Mouse (Mus musculus) ES-Bruce4 (cell line): ENCODE results near the gene Slc45a1. TPM values are rescaled to one million over a fixed set of nuclear protein-coding genes. Genes with fewer than 3 reads are reported as not detected.

Source experiments
- H3K27ac ChIP-seq: 2 replicates; pipeline ENCODE4 v1.5.1; 2012; ENCODE audit warnings: low read length, inconsistent platforms; ENCODE audit not compliant: insufficient read depth
- H3K27me3 ChIP-seq: 2 replicates; pipeline ENCODE4 v1.6.1; 2012; ENCODE audit warnings: mild to moderate bottlenecking, low read length, inconsistent platforms; ENCODE audit not compliant: control insufficient read depth, poor library complexity, insufficient read depth, severe bottlenecking
- H3K36me3 ChIP-seq: 2 replicates; pipeline ENCODE4 v1.6.1; 2012; ENCODE audit warnings: inconsistent platforms, mild to moderate bottlenecking, low read length, moderate library complexity; ENCODE audit not compliant: control insufficient read depth, poor library complexity, insufficient read depth, severe bottlenecking
- H3K4me1 ChIP-seq: one replicate; pipeline ENCODE4 v1.8.1; 2011; ENCODE audit warnings: low read length; ENCODE audit not compliant: control insufficient read depth, insufficient read depth
- H3K4me3 ChIP-seq: 2 replicates; pipeline ENCODE4 v1.5.1; 2011; ENCODE audit warnings: low read depth, mild to moderate bottlenecking, low read length
- H3K9ac ChIP-seq: 2 replicates; pipeline ENCODE4 v1.6.1; 2012; ENCODE audit warnings: low read depth, mild to moderate bottlenecking, inconsistent platforms; ENCODE audit not compliant: poor library complexity, severe bottlenecking
- H3K9me3 ChIP-seq: replicated peaks from 2 replicates; pipeline ENCODE4 v1.6.1; 2012; ENCODE audit warnings: mild to moderate bottlenecking, low read length, inconsistent platforms; ENCODE audit not compliant: control insufficient read depth, poor library complexity, insufficient read depth, severe bottlenecking
- CTCF ChIP-seq: IDR thresholded peaks from one replicate; pipeline ENCODE4 v1.8.1; 2011; ENCODE audit warnings: low read depth, low read length
- EP300 ChIP-seq: IDR thresholded peaks from 2 replicates; pipeline ENCODE4 v1.6.1; 2011; ENCODE audit warnings: low read depth, low read length; ENCODE audit not compliant: insufficient read depth
- POLR2A ChIP-seq: IDR thresholded peaks from one replicate; pipeline ENCODE4 v1.8.1; 2011; ENCODE audit warnings: low read length; ENCODE audit not compliant: insufficient read depth
- polyA plus RNA-seq: library from polyadenylated mRNA; stranded (reverse); fragments of >200 nt; gene quantifications from 2 replicates; pipeline ENCODE4 v1.2.4, GENCODE M21; 2011; ENCODE audit warnings: low read depth; ENCODE audit not compliant: missing spikeins, insufficient read depth, insufficient read length

The Slc45a1 gene
- polyA plus RNA-seq, 1 experiment = 0.90 TPM

- no peak overlapping the region for H3K9ac ChIP-seq
- H3K4me3 ChIP-seq = no peak overlapping the region
- no peaks in the 10 kb centered on the region for H3K9me3 ChIP-seq
- peaks cover 24% of the 10 kb centered on the region for H3K36me3 ChIP-seq
- no peak for TF ChIP-seq CTCF
- no peak for TF ChIP-seq POLR2A
- no peak for TF ChIP-seq EP300
- H3K4me1 ChIP-seq = no peaks in the 10 kb centered on the region
- H3K27me3 ChIP-seq = no peaks in the 10 kb centered on the region
- no peak overlapping the region for H3K27ac ChIP-seq
These were observed 35.9 kb downstream of the Slc45a1 start for GRCm38 (mm10) chr4:150616029-150616420.

DNA sequence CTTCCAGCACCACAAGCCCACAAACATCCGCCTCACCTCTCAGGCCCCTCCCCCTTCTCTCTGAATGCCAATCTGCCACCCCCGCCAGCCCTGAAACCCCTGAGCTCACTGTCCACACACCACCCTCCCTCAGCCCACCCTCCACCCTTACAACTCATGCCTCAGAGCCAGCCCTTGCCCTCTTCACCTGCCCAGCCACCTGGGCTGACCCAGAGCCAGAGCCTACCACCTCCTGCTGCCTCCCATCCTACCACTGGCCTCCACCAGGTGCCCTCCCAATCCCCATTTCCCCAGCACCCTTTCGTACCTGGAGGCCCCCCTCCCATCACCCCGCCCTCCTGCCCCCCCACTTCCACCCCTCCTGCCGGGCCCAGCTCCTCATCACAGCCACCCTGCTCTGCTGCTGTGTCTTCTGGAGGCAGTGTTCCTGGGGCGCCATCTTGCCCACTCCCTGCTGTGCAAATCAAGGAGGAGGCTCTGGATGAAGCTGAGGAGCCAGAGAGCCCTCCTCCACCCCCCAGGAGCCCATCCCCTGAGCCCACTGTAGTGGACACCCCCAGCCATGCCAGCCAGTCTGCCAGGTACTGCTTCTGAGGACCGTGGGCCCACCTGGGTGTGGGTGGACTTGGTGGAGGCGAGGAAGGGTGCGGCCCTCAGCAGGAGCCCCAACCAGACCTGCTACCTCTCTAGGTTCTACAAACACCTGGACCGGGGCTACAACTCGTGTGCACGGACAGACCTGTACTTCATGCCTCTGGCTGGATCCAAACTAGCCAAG is 36.5 kb downstream of the Slc45a1 start:
- H3K9me3 ChIP-seq = no peaks in the 10 kb centered on the region
- no peak overlapping the region for H3K27ac ChIP-seq
- H3K36me3 ChIP-seq = peaks cover 24% of the 10 kb centered on the region
- H3K4me3 ChIP-seq = no peak overlapping the region
- H3K27me3 ChIP-seq = no peaks in the 10 kb centered on the region
- no peak overlapping the region for H3K9ac ChIP-seq
- H3K4me1 ChIP-seq = no peaks in the 10 kb centered on the region
- TF ChIP-seq EP300 (no peak), CTCF (no peak), POLR2A (no peak)

- H3K9ac ChIP-seq = no peak overlapping the region
- TF ChIP-seq POLR2A = no peak
- no peak for TF ChIP-seq EP300
- TF ChIP-seq CTCF = no peak
- H3K4me1 ChIP-seq = no peaks in the 10 kb centered on the region
- no peak overlapping the region for H3K4me3 ChIP-seq
- no peaks in the 10 kb centered on the region for H3K27me3 ChIP-seq
- H3K27ac ChIP-seq = no peak overlapping the region
- H3K36me3 ChIP-seq = peaks cover 21% of the 10 kb centered on the region
- H3K9me3 ChIP-seq = no peaks in the 10 kb centered on the region
These were observed 38.3 kb downstream of the Slc45a1 start for GRCm38 (mm10) chr4:150613715-150614114.

DNA sequence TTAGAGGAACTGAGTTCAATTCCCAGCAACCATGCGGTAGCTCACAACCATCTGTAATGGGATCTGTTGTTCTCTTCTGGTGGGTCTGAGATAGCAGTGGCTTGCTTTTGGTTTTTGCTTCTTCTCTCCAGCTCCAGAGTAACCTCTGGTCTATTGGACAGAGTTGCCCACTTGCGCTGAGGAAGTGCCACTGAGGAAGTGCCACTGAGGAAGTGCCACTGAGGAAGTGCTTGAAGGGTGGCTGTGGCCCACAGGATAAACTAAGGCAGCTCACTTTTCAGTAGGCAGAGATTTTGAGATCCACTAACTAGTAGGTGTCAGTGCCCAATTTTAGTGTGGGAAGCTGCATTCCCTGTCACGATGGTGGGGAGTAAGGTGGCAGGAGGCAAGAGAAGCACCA is 43.3 kb downstream of the Slc45a1 start:
- Histone ChIP-seq H3K9me3 (no peaks in the 10 kb centered on the region), H3K27me3 (no peaks in the 10 kb centered on the region), H3K4me3 (no peak overlapping the region), H3K9ac (no peak overlapping the region), H3K36me3 (0 out of 2 replicates have a peak, but pooled peaks cover under 1% of the 10 kb centered on the region), H3K27ac (no peak overlapping the region), H3K4me1 (no peaks in the 10 kb centered on the region)
- TF ChIP-seq CTCF = no peak
- TF ChIP-seq EP300 = no peak
- TF ChIP-seq POLR2A = no peak

GRCm38 (mm10) chr4:150606449-150607161 is 45.4 kb downstream of the Slc45a1 start:
- Histone ChIP-seq H3K4me1 (no peaks in the 10 kb centered on the region), H3K36me3 (no peaks in the 10 kb centered on the region), H3K27me3 (no peaks in the 10 kb centered on the region), H3K4me3 (no peak overlapping the region), H3K27ac (no peak overlapping the region), H3K9me3 (no peaks in the 10 kb centered on the region), H3K9ac (no peak overlapping the region)
- TF ChIP-seq POLR2A = no peak
- TF ChIP-seq CTCF = no peak
- TF ChIP-seq EP300 = no peak

DNA sequence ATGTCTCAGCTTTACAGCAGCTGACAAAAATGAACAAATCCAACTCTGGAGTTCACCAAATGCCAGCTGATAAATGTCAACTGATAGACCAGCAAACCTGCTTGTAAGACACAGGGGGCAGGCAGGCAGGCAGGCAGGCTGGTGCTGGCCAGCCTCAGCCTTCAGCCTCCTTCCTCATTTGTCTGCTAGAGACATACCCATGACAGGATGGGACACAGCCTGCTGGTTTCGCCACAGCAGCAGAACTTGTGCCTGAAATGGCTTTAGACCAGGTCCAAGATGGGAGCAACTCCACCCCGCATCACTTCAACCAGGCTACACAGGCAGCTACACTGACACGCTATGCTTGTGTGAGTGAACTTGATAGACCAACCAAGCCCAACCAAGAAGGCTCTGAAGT is 46.2 kb downstream of the Slc45a1 start:
- H3K27ac ChIP-seq = no peak overlapping the region
- H3K9me3 ChIP-seq = no peaks in the 10 kb centered on the region
- H3K4me1 ChIP-seq = no peaks in the 10 kb centered on the region
- TF ChIP-seq POLR2A (no peak), CTCF (no peak), EP300 (no peak)
- no peak overlapping the region for H3K9ac ChIP-seq
- H3K36me3 ChIP-seq = no peaks in the 10 kb centered on the region
- H3K4me3 ChIP-seq = no peak overlapping the region
- no peaks in the 10 kb centered on the region for H3K27me3 ChIP-seq
